Mouse (Mus musculus) adipocyte (in vitro differentiated cells): ENCODE data around the gene Hist2h4.
"Not testable (repeated sequence)": the region's sequence is repeated elsewhere in the genome, so short reads cannot be mapped to it uniquely, and the experiment has no call there.

Source experiments
- DNase-seq: peaks from one replicate; pipeline ENCODE4 v3.0.0-alpha.2; 2016; ENCODE audit warnings: low spot score

Hist2h4 gene

GRCm38 (mm10) chr3:96268776-96269378 lies 5.8 kb upstream of the Hist2h4 start:
- DNase-seq: not testable (repeated sequence)

DNA sequence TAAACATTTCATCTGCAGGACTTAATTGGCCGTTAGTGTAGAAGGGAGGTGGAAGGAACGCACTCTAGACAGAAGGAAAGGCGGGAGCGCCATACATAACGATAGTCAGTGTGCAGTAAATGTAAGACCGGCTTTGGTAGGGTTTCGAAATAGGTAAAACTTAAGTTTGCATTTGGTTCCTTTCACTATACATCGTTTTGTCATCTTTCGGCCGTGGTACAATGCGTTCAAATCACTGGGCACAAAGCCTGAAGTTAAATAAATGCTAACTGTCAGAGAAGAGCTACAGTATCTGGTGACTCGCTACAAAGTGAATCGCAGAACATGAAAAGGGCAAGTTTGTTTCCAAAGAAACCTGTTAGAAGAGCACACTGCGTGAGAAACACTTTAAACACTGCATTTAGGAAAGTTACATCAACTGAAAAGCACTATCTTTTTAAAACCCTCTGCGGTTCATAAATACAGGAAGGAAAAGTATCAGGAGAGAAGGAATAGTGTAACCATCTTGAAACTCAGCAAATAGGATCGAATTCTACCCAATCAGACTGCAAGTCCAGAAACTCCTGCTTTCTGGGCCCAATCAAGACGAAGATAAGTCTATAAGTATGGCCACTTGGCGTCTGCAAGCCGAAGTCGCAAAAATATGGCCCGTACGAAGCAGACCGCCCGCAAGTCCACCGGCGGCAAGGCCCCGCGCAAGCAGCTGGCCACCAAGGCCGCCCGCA lies 5.1 kb upstream of the Hist2h4 start, which contains the start of gene Hist2h3b:
Gene Hist2h3b (plus strand): TSS at position 604 of the 725 bp plus-strand sequence.
- DNase-seq: peak; percentile 90

DNA sequence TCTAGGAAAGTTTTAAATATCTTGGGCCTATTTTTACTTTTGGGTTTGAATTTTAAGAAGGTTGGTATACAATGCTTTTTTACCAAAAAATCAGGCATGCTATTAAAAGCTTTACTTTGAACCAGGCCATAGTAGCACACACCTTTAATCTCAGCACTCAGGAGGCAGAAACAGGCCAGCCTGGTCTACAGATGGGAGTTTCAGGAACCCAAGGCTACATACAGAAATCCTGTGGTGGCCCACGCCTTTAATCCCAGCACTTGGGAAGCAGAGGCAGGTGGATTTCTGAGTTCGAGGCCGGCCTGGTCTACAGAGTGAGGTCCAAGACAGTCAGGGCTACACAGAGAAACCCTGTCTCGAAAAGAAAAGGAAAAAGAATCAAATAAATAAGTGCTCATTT lies 4.4 kb upstream of the Hist2h4 start:
- DNase-seq: no peak

DNA sequence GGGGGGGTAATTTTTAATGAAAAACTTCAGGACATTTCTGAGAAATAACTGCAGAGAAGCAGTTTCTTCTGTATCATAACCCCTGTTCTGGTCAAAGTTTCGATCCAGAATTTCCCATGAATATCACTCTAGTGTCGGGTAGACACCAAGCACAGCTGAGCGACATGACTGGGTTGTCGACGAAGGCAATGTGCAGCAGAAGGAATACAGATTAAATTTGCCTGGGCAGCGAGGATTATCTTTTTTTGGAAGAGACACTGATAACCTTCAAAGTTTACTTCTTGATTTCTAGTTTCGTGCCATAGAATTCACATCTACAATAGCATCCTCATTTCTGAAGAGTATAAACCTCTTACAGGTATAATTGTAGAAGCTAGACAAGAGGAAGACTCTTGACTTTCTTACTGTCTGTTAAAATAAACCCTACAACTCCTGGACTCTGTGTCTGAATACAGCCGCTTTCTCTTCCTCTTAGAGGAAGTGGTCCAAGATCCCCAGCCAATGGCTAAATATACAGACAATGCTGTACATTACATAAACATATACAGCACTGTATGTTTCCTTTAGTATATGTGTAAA lies 3.1 kb upstream of the Hist2h4 start:
- DNase-seq: no peak

DNA sequence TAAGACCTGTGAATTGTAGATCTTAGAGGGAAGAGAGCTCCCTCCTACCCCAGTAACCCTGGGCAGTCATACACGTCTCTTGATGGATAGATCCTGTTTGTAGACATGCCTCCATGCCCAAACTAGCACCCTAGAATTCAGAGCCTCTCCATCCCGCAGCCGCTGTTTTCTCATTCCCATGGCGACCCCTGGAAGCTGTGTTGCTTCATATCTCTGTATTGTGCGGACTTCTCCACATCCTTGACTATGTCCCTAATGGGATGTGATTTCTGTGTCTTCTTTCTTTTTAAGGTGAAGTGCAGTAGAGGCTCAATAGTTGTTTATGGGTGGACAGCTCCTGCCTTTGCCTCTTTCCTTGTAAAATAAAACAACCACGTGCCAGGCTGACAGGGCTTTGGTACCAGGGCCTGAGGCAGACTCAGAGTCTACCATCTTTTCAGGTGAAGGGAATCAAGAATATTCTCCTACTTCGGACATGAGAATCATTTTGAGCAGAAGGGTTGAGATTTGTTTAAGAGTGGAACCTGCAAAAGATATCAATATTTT lies 1.4 kb upstream of the Hist2h4 start:
- DNase-seq: no peak

DNA sequence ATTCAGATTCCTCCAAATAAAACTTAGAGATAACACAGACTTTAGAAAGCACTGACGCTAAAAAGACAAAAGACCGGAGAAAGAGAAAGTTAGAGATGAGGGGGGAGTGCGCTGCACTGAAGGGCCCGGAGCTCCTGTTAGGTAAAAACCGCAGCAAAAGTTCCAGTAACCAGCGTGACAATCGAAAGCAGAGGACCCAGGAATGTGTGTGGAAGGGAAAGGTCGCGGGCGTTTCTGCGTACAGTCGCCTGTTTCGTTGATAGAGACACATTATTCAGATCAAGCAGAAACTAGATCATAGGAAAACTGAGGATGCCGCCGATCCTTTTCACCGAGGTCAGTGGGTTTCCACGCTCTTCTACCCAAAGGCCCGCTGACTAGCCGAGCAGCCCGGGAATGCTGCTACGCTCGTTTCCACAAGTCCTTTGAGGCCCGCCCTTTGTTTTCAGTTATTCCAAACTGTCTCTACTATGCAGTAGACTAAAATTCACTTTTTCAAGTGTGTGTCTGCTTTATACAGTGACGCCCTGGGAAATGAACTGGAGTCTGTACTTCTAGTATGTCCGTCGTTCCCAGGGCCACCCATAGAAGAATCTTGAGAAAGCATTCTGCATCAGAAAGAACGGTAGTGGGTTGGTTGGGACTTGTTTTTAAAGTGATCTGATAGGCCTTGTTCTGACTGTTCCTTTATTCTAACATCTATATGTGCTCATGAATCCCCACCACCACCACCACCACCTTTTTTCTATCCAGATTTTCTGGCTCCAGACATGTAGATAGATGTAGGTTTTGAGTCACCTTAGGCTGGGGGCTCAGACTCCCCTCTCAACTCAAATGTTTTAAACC lies 670 bp upstream of the Hist2h4 start:
- DNase-seq: peak; percentile 83

GRCm38 (mm10) chr3:96262216-96262875 lies 765 bp downstream of the Hist2h4 start:
- DNase-seq: peak; percentile 94

DNA sequence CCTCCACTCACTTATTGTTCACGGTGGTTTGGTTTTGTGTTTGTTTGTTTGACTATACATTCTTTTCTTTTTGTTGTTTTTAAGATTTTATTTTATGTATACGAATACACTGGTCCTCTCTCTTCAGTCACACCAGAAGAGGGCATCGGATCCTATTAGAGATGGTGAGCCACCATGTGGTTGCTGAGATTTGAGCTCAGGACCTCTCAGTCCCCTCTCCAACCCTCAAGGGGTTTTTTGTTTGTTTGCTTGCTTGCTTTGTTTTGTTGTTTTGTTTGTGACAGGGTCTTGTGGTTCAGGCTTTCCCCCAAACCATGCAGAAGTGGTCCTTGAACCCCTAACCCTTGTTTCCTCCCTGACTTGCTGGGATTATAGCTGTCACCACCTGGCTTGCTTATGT lies 1.5 kb downstream of the Hist2h4 start:
- DNase-seq: no peak

- DNase-seq: no peak
Measured at GRCm38 (mm10) chr3:96260220-96260619, 2.9 kb downstream of the Hist2h4 start.

DNA sequence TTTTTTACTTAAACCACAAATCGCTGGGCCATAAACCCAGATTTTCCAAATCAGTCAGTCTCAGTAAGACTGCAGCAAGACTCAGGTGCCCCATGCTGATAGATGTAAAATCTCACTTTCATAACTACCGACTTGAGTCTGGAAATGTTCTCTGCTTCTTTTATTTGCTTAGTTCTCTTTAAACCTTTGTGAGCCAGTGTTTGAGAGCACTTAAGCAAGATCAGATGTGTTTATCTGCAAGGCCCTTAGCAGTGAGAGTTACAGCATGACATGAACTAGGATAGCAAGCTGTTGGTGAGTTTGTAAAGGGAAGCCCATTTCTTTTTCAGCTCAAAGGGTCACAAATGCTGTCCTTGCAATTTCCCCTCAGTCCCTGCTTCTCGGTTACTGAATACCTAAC lies 5.9 kb downstream of the Hist2h4 start:
- no peak for DNase-seq

DNA sequence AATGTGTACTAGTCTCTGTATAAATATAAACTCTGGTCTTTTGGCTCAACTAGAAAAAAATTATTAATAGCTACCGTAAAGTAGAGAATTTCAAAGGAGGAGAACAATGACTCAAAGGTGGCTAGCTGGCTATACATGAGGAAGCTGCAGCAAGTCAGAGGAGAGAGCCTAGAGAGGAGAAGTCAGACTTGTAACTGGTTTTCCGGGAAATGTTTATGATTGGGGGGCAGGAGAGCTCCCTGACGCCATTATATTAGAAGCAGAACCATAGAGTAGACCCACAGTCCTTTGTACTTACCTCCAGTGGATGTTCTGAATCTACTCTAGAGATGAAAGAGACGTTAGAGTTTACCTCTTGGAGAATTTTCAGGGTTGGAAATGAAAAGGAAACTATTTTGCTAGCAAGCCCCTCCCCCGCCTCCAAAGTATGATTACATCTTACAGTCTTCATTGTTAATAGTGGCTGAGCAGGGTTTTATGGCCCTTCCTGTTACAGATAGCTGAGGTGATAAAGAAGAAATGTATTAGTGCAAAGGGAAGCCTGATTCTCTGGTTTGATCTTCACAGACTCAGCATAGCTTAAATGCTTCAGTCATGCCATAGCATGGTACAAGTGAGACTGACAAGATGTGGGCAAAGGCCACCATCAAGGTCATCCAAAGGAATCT lies 7.1 kb downstream of the Hist2h4 start:
- no peak for DNase-seq

GRCm38 (mm10) chr3:96254683-96255355 lies 8.3 kb downstream of the Hist2h4 start:
- no peak for DNase-seq

GRCm38 (mm10) chr3:96251787-96252186 lies 11.3 kb downstream of the Hist2h4 start:
- no peak for DNase-seq

GRCm38 (mm10) chr3:96250890-96251289 lies 12.2 kb downstream of the Hist2h4 start:
- no peak for DNase-seq

DNA sequence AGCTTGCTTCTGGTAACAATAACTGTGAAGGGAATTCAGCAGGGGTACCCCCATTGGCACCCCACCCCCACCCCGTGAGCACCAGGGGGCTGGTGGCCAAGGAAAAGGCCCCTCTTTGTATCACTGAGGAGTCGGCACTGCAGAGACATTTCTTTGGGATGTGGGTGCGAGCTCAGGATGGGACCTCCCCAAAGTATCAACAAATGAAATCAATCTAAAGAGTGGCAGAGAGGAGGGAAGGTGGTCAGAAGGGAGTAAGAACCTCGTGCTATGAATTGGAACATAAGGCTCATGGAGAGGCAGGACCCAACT lies 14.1 kb downstream of the Hist2h4 start:
- DNase-seq: no peak

- DNase-seq: no peak
Measured at GRCm38 (mm10) chr3:96248141-96249033, 14.7 kb downstream of the Hist2h4 start.

- no peak for DNase-seq
Measured at GRCm38 (mm10) chr3:96247356-96248140, 15.6 kb downstream of the Hist2h4 start.

DNA sequence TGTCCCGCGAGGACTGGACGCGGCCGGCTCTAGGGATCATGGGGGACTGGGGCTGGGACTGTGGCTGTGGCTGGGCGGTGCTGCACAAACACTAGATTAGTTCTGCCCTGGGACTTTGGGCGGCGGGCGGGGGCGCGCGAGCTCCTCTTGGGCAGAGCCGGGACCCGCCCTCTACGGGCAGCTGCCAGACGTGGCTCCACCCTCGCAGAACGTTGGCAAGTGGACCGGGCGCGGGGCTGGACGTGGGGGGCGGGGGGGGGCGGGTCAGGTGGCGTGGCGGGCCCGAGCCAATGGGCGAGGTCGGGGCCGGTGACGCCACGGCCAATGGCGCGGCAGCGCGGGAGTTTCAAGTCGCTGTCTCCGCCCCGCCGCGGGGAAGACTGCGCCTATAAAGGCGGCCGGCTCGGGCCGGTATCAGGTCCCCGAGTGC lies 16.7 kb downstream of the Hist2h4 start, which contains the start of gene Hist2h3c1:
Gene Hist2h3c1 (plus strand): TSS at position 259 of the 430 bp plus-strand sequence.
- not testable (repeated sequence) for DNase-seq

GRCm38 (mm10) chr3:96246018-96246417 lies 17.1 kb downstream of the Hist2h4 start:
- not testable (repeated sequence) for DNase-seq
